Mouse (Mus musculus): ENCODE results near the gene Kif9. TPM values are rescaled to one million over a fixed set of nuclear protein-coding genes. Genes with fewer than 3 reads are reported as not detected.
A peak's percentile ranks its signal among the peaks of the same experiment; 100 is the strongest.

The Kif9 gene
- polyA plus RNA-seq, 1 experiment from 2014 or later = 1.4 TPM

DNA sequence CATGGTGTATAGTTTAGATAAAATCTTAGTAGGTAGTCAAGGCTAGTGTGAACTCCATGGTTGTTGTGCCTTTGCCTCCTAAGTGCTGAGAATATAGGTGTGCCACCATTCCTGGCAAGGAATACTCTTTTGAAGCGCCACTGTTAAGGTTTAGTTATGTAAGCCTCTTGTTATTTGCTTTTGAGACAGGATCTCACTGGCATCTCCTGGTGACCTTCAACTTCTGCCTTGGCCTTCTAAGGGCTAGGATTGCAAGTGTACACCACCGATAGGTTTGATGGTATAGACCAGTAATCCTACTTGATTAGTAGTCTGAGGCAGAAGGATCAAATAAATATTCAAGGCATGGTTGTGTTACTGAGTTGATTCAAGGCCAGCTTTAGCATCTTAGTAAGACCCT, 59.9 kb downstream of the Kif9 start:
- TF ChIP-seq EP300 (optimal IDR thresholded peaks at IDR 0.05) (no peak), CTCF (IDR thresholded peaks at IDR 0.05; ENCODE audit: low read depth) (no peak)
- Histone ChIP-seq H3K36me3 (ENCODE audit: control insufficient read depth, insufficient read depth, low read length) (no peaks in the 10 kb centered on the region), H3K9me3 (ENCODE audit: control insufficient read depth, low read length) (no peaks in the 10 kb centered on the region), H3K27ac (replicated peaks) (no peak overlapping the region), H3K4me3 (ENCODE audit: low read depth, low read length) (no peak overlapping the region), H3K4me1 (replicated peaks; ENCODE audit: control insufficient read depth, insufficient read depth) (no peaks in the 10 kb centered on the region; the same call in 1 of the 2 replicates), H3K9ac (ENCODE audit: low read length) (no peak overlapping the region), H3K4me2 (replicated peaks; ENCODE audit: low read depth) (no peak overlapping the region), H3K27me3 (ENCODE audit: control insufficient read depth, insufficient read depth, low read length) (no peaks in the 10 kb centered on the region)
- ATAC-seq (ENCODE audit: low FRiP score, low TSS enrichment) (no peak), DNase-seq (ENCODE audit: low spot score) (no peak)
- 82% methylated on average over 2 of the region's 2 CpGs for WGBS

DNA sequence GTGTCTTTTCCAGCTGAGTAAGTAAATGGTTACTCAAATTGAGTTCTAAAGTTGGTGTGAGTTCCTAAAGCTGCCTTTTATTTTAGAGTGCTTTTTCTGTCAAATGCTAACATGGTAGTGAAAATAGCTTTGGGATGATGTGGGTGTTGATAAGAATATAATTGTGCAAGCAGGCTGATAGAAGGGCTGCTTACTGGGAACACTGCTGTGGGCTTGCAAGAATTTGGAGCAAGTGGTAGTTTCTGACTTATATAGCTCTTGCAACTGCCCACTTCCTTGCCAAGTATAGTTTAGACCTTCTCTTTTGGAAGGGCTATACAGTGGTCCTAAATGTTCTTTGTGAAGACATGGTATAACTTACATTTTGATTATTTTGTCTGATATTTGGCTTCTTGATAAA, 61.8 kb downstream of the Kif9 start:
- TF ChIP-seq CTCF (IDR thresholded peaks at IDR 0.05; ENCODE audit: low read depth) (no peak), EP300 (optimal IDR thresholded peaks at IDR 0.05) (no peak)

DNA sequence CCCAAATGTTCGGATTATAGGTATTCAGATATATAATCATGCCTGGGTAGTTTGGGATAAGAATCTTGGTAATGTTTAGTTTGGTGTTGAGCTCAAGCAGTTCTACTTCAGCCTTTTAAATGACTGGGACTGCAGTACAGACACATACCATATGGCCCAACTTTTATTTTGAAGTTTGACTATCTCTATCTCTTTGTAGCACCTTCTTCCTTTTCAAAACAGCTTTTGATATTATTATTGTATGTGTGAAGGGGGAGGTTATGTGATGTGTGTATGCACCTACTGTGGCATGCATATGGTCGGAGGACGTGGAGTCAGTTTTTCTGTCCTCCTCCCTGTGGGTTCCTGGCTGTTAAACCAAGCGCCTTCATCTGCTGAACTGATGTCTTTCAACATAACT, 65.2 kb downstream of the Kif9 start:
- ATAC-seq (ENCODE audit: low FRiP score, low TSS enrichment) = no peak

More for the DNA sequence above, 61.8 kb downstream of the Kif9 start:
- H3K9me3 ChIP-seq (ENCODE audit: control insufficient read depth, low read length) = no peaks in the 10 kb centered on the region
- no peak overlapping the region for H3K9ac ChIP-seq (ENCODE audit: low read length)
- H3K4me1 ChIP-seq (replicated peaks; ENCODE audit: control insufficient read depth, insufficient read depth) = no peaks in the 10 kb centered on the region; the same call in 1 of the 2 replicates
- no peaks in the 10 kb centered on the region for H3K27me3 ChIP-seq (ENCODE audit: control insufficient read depth, insufficient read depth, low read length)
- no peak for ATAC-seq (ENCODE audit: low FRiP score, low TSS enrichment)
- no peak overlapping the region for H3K4me2 ChIP-seq (replicated peaks; ENCODE audit: low read depth)
- DNase-seq (ENCODE audit: low spot score) = no peak
- no peak overlapping the region for H3K27ac ChIP-seq (replicated peaks)
- no peaks in the 10 kb centered on the region for H3K36me3 ChIP-seq (ENCODE audit: control insufficient read depth, insufficient read depth, low read length)
- H3K4me3 ChIP-seq (ENCODE audit: low read depth, low read length) = no peak overlapping the region

DNA sequence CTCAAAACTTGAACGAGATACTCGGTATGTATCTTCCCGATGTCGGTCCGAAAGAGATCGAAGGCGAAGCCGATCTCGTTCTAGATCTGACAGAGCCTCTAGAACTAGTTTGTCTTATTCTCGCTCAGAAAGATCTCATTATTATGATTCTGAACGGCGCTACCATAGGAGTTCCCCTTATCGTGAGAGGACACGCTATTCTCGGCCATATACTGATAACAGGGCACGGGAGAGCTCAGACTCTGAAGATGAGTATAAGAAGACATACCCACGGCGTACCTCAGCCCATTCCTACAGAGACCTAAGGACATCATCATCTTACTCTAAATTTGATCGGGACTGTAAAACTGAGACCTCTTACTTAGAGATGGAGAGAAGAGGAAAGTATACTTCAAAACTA, 71.5 kb downstream of the Kif9 start:
- ATAC-seq (ENCODE audit: low FRiP score, low TSS enrichment) (no peak), DNase-seq (ENCODE audit: low spot score) (no peak)
- no peak overlapping the region for H3K9ac ChIP-seq (ENCODE audit: low read length)
- no peaks in the 10 kb centered on the region for H3K27me3 ChIP-seq (ENCODE audit: control insufficient read depth, insufficient read depth, low read length)
- no peak overlapping the region for H3K27ac ChIP-seq (replicated peaks)
- H3K4me2 ChIP-seq (replicated peaks; ENCODE audit: low read depth) = no peak overlapping the region
- TF ChIP-seq CTCF (IDR thresholded peaks at IDR 0.05; ENCODE audit: low read depth) (no peak), EP300 (optimal IDR thresholded peaks at IDR 0.05) (no peak)
- H3K4me1 ChIP-seq (replicated peaks; ENCODE audit: control insufficient read depth, insufficient read depth) = no peaks in the 10 kb centered on the region
- H3K36me3 ChIP-seq (ENCODE audit: control insufficient read depth, insufficient read depth, low read length) = peaks cover 28% of the 10 kb centered on the region
- no peak overlapping the region for H3K4me3 ChIP-seq (ENCODE audit: low read depth, low read length)
- WGBS = 95% methylated on average over 19 of the region's 19 CpGs
- no peaks in the 10 kb centered on the region for H3K9me3 ChIP-seq (ENCODE audit: control insufficient read depth, low read length)

More for the DNA sequence above, 65.2 kb downstream of the Kif9 start:
- Histone ChIP-seq H3K4me3 (ENCODE audit: low read depth, low read length) (no peak overlapping the region), H3K4me2 (replicated peaks; ENCODE audit: low read depth) (no peak overlapping the region), H3K4me1 (replicated peaks; ENCODE audit: control insufficient read depth, insufficient read depth) (no peaks in the 10 kb centered on the region), H3K36me3 (ENCODE audit: control insufficient read depth, insufficient read depth, low read length) (no peaks in the 10 kb centered on the region), H3K27me3 (ENCODE audit: control insufficient read depth, insufficient read depth, low read length) (no peaks in the 10 kb centered on the region), H3K9me3 (ENCODE audit: control insufficient read depth, low read length) (no peaks in the 10 kb centered on the region), H3K27ac (replicated peaks) (no peak overlapping the region), H3K9ac (ENCODE audit: low read length) (no peak overlapping the region)
- DNase-seq (ENCODE audit: low spot score) = no peak
- WGBS = 75% methylated on average over 4 of the region's 4 CpGs
- no peak for TF ChIP-seq EP300 (optimal IDR thresholded peaks at IDR 0.05)
- no peak for TF ChIP-seq CTCF (IDR thresholded peaks at IDR 0.05; ENCODE audit: low read depth)

DNA sequence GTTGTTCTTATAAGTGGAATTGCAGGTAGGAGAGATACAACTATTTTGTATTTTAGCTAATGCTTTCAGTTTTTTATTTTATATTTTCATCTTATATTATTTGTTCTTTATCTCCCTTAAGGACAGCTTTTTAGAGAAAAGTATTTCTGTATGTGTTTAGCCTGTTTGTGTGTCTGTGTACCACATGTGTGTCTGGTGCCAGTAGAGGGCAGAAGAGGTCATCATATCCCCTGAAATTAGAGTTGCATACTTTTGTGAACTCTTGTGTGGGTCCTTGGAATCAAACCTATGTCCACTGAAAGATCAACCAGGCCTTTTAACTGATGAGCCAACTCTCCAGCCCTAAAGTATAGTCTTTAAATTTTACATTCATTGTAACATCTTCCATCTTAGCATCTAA, 91.6 kb downstream of the Kif9 start:
- Histone ChIP-seq H3K9me3 (ENCODE audit: control insufficient read depth, low read length) (no peaks in the 10 kb centered on the region), H3K27ac (replicated peaks) (no peak overlapping the region), H3K4me3 (ENCODE audit: low read depth, low read length) (no peak overlapping the region), H3K4me2 (replicated peaks; ENCODE audit: low read depth) (no peak overlapping the region), H3K9ac (ENCODE audit: low read length) (no peak overlapping the region), H3K27me3 (ENCODE audit: control insufficient read depth, insufficient read depth, low read length) (no peaks in the 10 kb centered on the region), H3K4me1 (replicated peaks; ENCODE audit: control insufficient read depth, insufficient read depth) (no peaks in the 10 kb centered on the region), H3K36me3 (ENCODE audit: control insufficient read depth, insufficient read depth, low read length) (peaks cover 20% of the 10 kb centered on the region)
- ATAC-seq (ENCODE audit: low FRiP score, low TSS enrichment) (no peak), DNase-seq (ENCODE audit: low spot score) (no peak)
- TF ChIP-seq EP300 (optimal IDR thresholded peaks at IDR 0.05) (no peak), CTCF (IDR thresholded peaks at IDR 0.05; ENCODE audit: low read depth) (peak; percentile 51)

Other genes starting within 250 kb of the Kif9 start
- gene Cspg5, start 233.2 kb upstream of the Kif9 start, polyA plus RNA-seq (2015; fragmentation: Nextera tagmentation; extraction: Ambion mirVana) = 3.0 and 3.3 TPM in 2 replicates
- 10.1 and 11.6 TPM in 2 replicates for gene Elp6, start 171.8 kb upstream of the Kif9 start, polyA plus RNA-seq (2015; fragmentation: Nextera tagmentation; extraction: Ambion mirVana)
- 31.6 and 32.9 TPM in 2 replicates for gene Scap, start 143.7 kb upstream of the Kif9 start, polyA plus RNA-seq (2015; fragmentation: Nextera tagmentation; extraction: Ambion mirVana)
- 6.3 and 7.8 TPM in 2 replicates for gene Ptpn23, start 68.7 kb upstream of the Kif9 start, polyA plus RNA-seq (2015; fragmentation: Nextera tagmentation; extraction: Ambion mirVana)
- 2.4 and 2.5 TPM in 2 replicates for gene Ngp, start 57.2 kb upstream of the Kif9 start, polyA plus RNA-seq (2015; fragmentation: Nextera tagmentation; extraction: Ambion mirVana)
- gene Klhl18, start 264 bp upstream of the Kif9 start, polyA plus RNA-seq (2015; fragmentation: Nextera tagmentation; extraction: Ambion mirVana) = 5.7 and 5.8 TPM in 2 replicates
- 13.1 and 14.0 TPM in 2 replicates for gene Setd2, start 55.6 kb downstream of the Kif9 start, polyA plus RNA-seq (2015; fragmentation: Nextera tagmentation; extraction: Ambion mirVana)
- 14.5 and 15.9 TPM in 2 replicates for gene Nradd, start 147.5 kb downstream of the Kif9 start, polyA plus RNA-seq (2015; fragmentation: Nextera tagmentation; extraction: Ambion mirVana)
- 5.7 and 6.2 TPM in 2 replicates for gene Nbeal2, start 177.2 kb downstream of the Kif9 start, polyA plus RNA-seq (2015; fragmentation: Nextera tagmentation; extraction: Ambion mirVana)
- gene Ccdc12, start 179.5 kb downstream of the Kif9 start, polyA plus RNA-seq (2015; fragmentation: Nextera tagmentation; extraction: Ambion mirVana) = 139 and 144 TPM in 2 replicates

Measured in stomach, postnatal 0 days (tissue).